Mouse (Mus musculus): ENCODE results near the gene Rab5if. TPM values are rescaled to one million over a fixed set of nuclear protein-coding genes. Genes with fewer than 3 reads are reported as not detected.
"Not testable (repeated sequence)": the region's sequence is repeated elsewhere in the genome, so short reads cannot be mapped to it uniquely, and the experiment has no call there.

Rab5if gene
- polyA plus RNA-seq, 1 experiment from 2014 or later, result 186 TPM

- H3K4me2 ChIP-seq (ENCODE audit: low read depth, low read length, severe bottlenecking), result no peak overlapping the region
- H3K27me3 ChIP-seq (ENCODE audit: control insufficient read depth, insufficient read depth, low read length), result no peaks in the 10 kb centered on the region
- no peak overlapping the region for H3K9ac ChIP-seq (ENCODE audit: low read length)
- H3K36me3 ChIP-seq (ENCODE audit: control insufficient read depth, insufficient read depth, low read length), result no peaks in the 10 kb centered on the region
- H3K4me3 ChIP-seq (ENCODE audit: low read depth, low read length), result no peak overlapping the region
- no peaks in the 10 kb centered on the region for H3K4me1 ChIP-seq (replicated peaks; ENCODE audit: control insufficient read depth, insufficient read depth, low read length)
- WGBS, result 73% methylated on average over 4 of the region's 4 CpGs
- ATAC-seq (replicated peaks; ENCODE audit: low FRiP score) (no peak), DNase-seq (ENCODE audit: low spot score) (no peak)
- no peak overlapping the region for H3K27ac ChIP-seq (ENCODE audit: low read depth, low read length)
- no peaks in the 10 kb centered on the region for H3K9me3 ChIP-seq (ENCODE audit: control insufficient read depth, low read length)
These were observed 55.6 kb downstream of the Rab5if start for GRCm38 (mm10) chr2:156918562-156918961.

- not testable (repeated sequence) for H3K27ac ChIP-seq (ENCODE audit: low read depth, low read length); H3K9ac ChIP-seq (ENCODE audit: low read length); DNase-seq (ENCODE audit: low spot score); H3K27me3 ChIP-seq (ENCODE audit: control insufficient read depth, insufficient read depth, low read length); ATAC-seq (replicated peaks; ENCODE audit: low FRiP score); H3K36me3 ChIP-seq (ENCODE audit: control insufficient read depth, insufficient read depth, low read length); H3K4me2 ChIP-seq (ENCODE audit: low read depth, low read length, severe bottlenecking); H3K4me3 ChIP-seq (ENCODE audit: low read depth, low read length); H3K4me1 ChIP-seq (replicated peaks; ENCODE audit: control insufficient read depth, insufficient read depth, low read length); H3K9me3 ChIP-seq (ENCODE audit: control insufficient read depth, low read length)
- 88% methylated on average over 11 of the region's 11 CpGs for WGBS
These were observed 56.3 kb downstream of the Rab5if start for GRCm38 (mm10) chr2:156919191-156919590.

- no peaks in the 10 kb centered on the region for H3K9me3 ChIP-seq (ENCODE audit: control insufficient read depth, low read length)
- H3K36me3 ChIP-seq (ENCODE audit: control insufficient read depth, insufficient read depth, low read length), result no peaks in the 10 kb centered on the region
- H3K9ac ChIP-seq (ENCODE audit: low read length), result no peak overlapping the region
- no peak overlapping the region for H3K27ac ChIP-seq (ENCODE audit: low read depth, low read length)
- no peaks in the 10 kb centered on the region for H3K27me3 ChIP-seq (ENCODE audit: control insufficient read depth, insufficient read depth, low read length)
- no peaks in the 10 kb centered on the region for H3K4me1 ChIP-seq (replicated peaks; ENCODE audit: control insufficient read depth, insufficient read depth, low read length)
- no peak overlapping the region for H3K4me2 ChIP-seq (ENCODE audit: low read depth, low read length, severe bottlenecking)
- no peak for DNase-seq (ENCODE audit: low spot score)
- no peak for ATAC-seq (replicated peaks; ENCODE audit: low FRiP score)
- no peak overlapping the region for H3K4me3 ChIP-seq (ENCODE audit: low read depth, low read length)
- 81% methylated on average over 2 of the region's 2 CpGs for WGBS
These were observed 56.9 kb downstream of the Rab5if start for GRCm38 (mm10) chr2:156919796-156920195.

- H3K36me3 ChIP-seq (ENCODE audit: control insufficient read depth, insufficient read depth, low read length), result no peaks in the 10 kb centered on the region
- ATAC-seq (replicated peaks; ENCODE audit: low FRiP score) (no peak), DNase-seq (ENCODE audit: low spot score) (no peak)
- no peak overlapping the region for H3K4me3 ChIP-seq (ENCODE audit: low read depth, low read length)
- H3K9me3 ChIP-seq (ENCODE audit: control insufficient read depth, low read length), result no peaks in the 10 kb centered on the region
- no peak overlapping the region for H3K27ac ChIP-seq (ENCODE audit: low read depth, low read length)
- no peaks in the 10 kb centered on the region for H3K27me3 ChIP-seq (ENCODE audit: control insufficient read depth, insufficient read depth, low read length)
- 88% methylated on average over 5 of the region's 5 CpGs for WGBS
- no peaks in the 10 kb centered on the region for H3K4me1 ChIP-seq (replicated peaks; ENCODE audit: control insufficient read depth, insufficient read depth, low read length)
- H3K9ac ChIP-seq (ENCODE audit: low read length), result no peak overlapping the region
- no peak overlapping the region for H3K4me2 ChIP-seq (ENCODE audit: low read depth, low read length, severe bottlenecking)
These were observed 60.1 kb downstream of the Rab5if start for GRCm38 (mm10) chr2:156923057-156923456.

Other genes starting within 250 kb of the Rab5if start
- gene Dlgap4, start 249.4 kb upstream of the Rab5if start, polyA plus RNA-seq (2014; fragmentation: Nextera tagmentation; extraction: Ambion mirVana), result 140 and 163 TPM in 2 replicates
- gene Myl9, start 87.7 kb upstream of the Rab5if start, polyA plus RNA-seq (2014; fragmentation: Nextera tagmentation; extraction: Ambion mirVana), result 105 and 121 TPM in 2 replicates
- 109 and 110 TPM in 2 replicates for gene Tgif2, start 23.1 kb upstream of the Rab5if start, polyA plus RNA-seq (2014; fragmentation: Nextera tagmentation; extraction: Ambion mirVana)
- 9.9 and 10.0 TPM in 2 replicates for gene 4930518I15Rik, start 5.2 kb upstream of the Rab5if start, polyA plus RNA-seq (2014; fragmentation: Nextera tagmentation; extraction: Ambion mirVana)
- 0.73 and 0.83 TPM in 2 replicates for gene Sla2, start 24.1 kb downstream of the Rab5if start, polyA plus RNA-seq (2014; fragmentation: Nextera tagmentation; extraction: Ambion mirVana)
- 51.1 and 51.5 TPM in 2 replicates for gene Ndrg3, start 128.9 kb downstream of the Rab5if start, polyA plus RNA-seq (2014; fragmentation: Nextera tagmentation; extraction: Ambion mirVana)
- 59.1 and 64.4 TPM in 2 replicates for gene Dsn1, start 144.0 kb downstream of the Rab5if start, polyA plus RNA-seq (2014; fragmentation: Nextera tagmentation; extraction: Ambion mirVana)
- gene Soga1, start 216.1 kb downstream of the Rab5if start, polyA plus RNA-seq (2014; fragmentation: Nextera tagmentation; extraction: Ambion mirVana), result 8.1 and 8.2 TPM in 2 replicates
- gene Tldc2, start 223.9 kb downstream of the Rab5if start, polyA plus RNA-seq (2014; fragmentation: Nextera tagmentation; extraction: Ambion mirVana), result not detected in 2 replicates